Mouse (Mus musculus) lung, adult 2 months (tissue): ENCODE data around the gene Pcbp2.

Experiments used
- CTCF ChIP-seq: fragments of 200-500 bp; IDR thresholded peaks from 2 replicates; pipeline ENCODE4 v1.5.1; 2011; ENCODE audit warnings: mild to moderate bottlenecking, low read length, control low read depth; ENCODE audit not compliant: insufficient read depth
- POLR2A ChIP-seq: fragments of 200-500 bp; IDR thresholded peaks from 2 replicates; pipeline ENCODE4 v1.6.1; 2011; ENCODE audit warnings: low read depth, mild to moderate bottlenecking, control low read depth, low read length, borderline replicate concordance; ENCODE audit errors: extremely low read depth

DNA sequence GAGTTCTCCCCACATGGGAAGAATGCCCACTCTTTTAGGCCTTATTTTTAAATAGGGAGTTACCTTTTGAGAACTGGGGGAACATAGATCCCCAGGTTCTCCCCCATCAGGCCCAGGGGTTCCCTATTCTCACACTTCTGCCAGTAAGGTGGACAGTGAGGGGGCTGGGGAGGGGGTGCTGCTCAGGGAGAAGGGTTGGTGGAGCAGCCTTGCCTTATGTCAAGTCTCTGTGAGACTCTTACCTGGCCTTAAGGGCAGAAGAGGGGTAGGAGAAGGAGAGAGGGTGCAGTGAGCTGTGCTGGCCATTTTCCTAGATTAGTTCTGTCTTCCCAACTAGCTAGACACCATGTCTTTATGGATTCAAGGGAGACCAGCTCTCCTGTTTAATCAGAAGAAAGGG, 42.1 kb downstream of the Pcbp2 start:
- TF ChIP-seq POLR2A (no peak), CTCF (no peak)
